Mouse (Mus musculus): ENCODE data around the gene 4930578G10Rik.
"Not testable (repeated sequence)": the region's sequence is repeated elsewhere in the genome, so short reads cannot be mapped to it uniquely, and the experiment has no call there.

GRCm38 (mm10) chr4:42856671-42857070 is 121.3 kb downstream of the 4930578G10Rik start, which contains the start of gene Gm12394:
- TF ChIP-seq CTCF (IDR thresholded peaks at IDR 0.05; ENCODE audit: borderline replicate concordance, control insufficient read depth, extremely low read depth, insufficient read depth, low read length, poor library complexity); POLR2A (IDR thresholded peaks at IDR 0.05; ENCODE audit: control insufficient read depth, extremely low read depth, insufficient read depth, low read length, poor library complexity): not testable (repeated sequence)
